Mouse (Mus musculus) G1E (cell line): Measurements from ENCODE around the gene Gm15130. TPM values are rescaled to one million over a fixed set of nuclear protein-coding genes. Genes with fewer than 3 reads are reported as not detected.

Experiments
- ATAC-seq: 2 replicates; pipeline ENCODE4 v1.8.0; 2016; ENCODE audit warnings: mild to moderate bottlenecking; ENCODE audit not compliant: insufficient number of reproducible peaks, poor library complexity, low FRiP score, severe bottlenecking; ENCODE audit errors: extremely low read depth
- DNase-seq: peaks from one replicate; pipeline ENCODE4 v3.0.0; 2012; ENCODE audit warnings: low spot score
- H3K27me3 ChIP-seq: 2 replicates; pipeline ENCODE4 v1.6.1; 2012; ENCODE audit warnings: mild to moderate bottlenecking, low read length, inconsistent platforms; ENCODE audit not compliant: insufficient read depth
- H3K36me3 ChIP-seq: replicated peaks from 2 replicates; pipeline ENCODE3; 2012; ENCODE audit warnings: mild to moderate bottlenecking, inconsistent platforms
- H3K4me1 ChIP-seq: 2 replicates; pipeline ENCODE4 v1.6.1; 2012; ENCODE audit warnings: low read depth, low read length, inconsistent platforms, mixed read lengths; ENCODE audit not compliant: insufficient read depth
- H3K4me3 ChIP-seq: 2 replicates; pipeline ENCODE4 v1.5.1; 2012; ENCODE audit warnings: low read depth, mild to moderate bottlenecking, inconsistent platforms, low read length, moderate library complexity, mixed read lengths
- H3K9me3 ChIP-seq: replicated peaks from 2 replicates; pipeline ENCODE4 v1.6.1; 2012; ENCODE audit warnings: inconsistent platforms
- CTCF ChIP-seq: IDR thresholded peaks from 2 replicates; pipeline ENCODE4 v1.5.1; 2012; ENCODE audit warnings: low read depth, low read length, inconsistent platforms, mixed read lengths
- GATA1 ChIP-seq: IDR thresholded peaks from 2 replicates; pipeline ENCODE4 v1.6.1; 2012; ENCODE audit warnings: borderline replicate concordance, low read length, inconsistent platforms, mixed read lengths
- GATA2 ChIP-seq: IDR thresholded peaks from 2 replicates; pipeline ENCODE4 v1.6.1; 2012; ENCODE audit warnings: low read depth, low read length, inconsistent platforms, borderline replicate concordance
- POLR2AphosphoS5 ChIP-seq: IDR thresholded peaks from 2 replicates; pipeline ENCODE4 v1.6.1; 2012; ENCODE audit warnings: low read depth, low read length, inconsistent platforms; ENCODE audit not compliant: insufficient replicate concordance
- TAL1 ChIP-seq: conservative IDR thresholded peaks from 2 replicates; pipeline ENCODE4 v1.6.1; 2012; ENCODE audit warnings: low read depth, low read length, inconsistent platforms, mixed read lengths
- polyA plus RNA-seq: library from polyadenylated mRNA; stranded (reverse); fragments of >175 nt; gene quantifications from 2 replicates; pipeline ENCODE4 v1.2.3, GENCODE M21; 2012
- total RNA-seq, 2 experiments: library from RNA; stranded (forward) in 1 of 2; stranded (reverse) in 1 of 2; fragments of 200-1000 nt in 1 of 2; fragments of >200 nt in 1 of 2; fragmentation: Nextera tagmentation in 1 of 2; gene quantifications; 2 replicates each; pipeline ENCODE4 v1.2.3; 2014 to 2017

Gm15130 gene
- total RNA-seq (2014; fragmentation: Nextera tagmentation): not detected in 2 replicates
- total RNA-seq (2017): not detected in 2 replicates
- polyA plus RNA-seq: not detected in 2 replicates

GRCm38 (mm10) chr2:111152836-111153235 is at the start of gene Gm15130:
TSS of gene Gm15130 (minus strand) at chr2:111152936.
- Histone ChIP-seq H3K4me1 (no peaks in the 10 kb centered on the region), H3K9me3 (no peaks in the 10 kb centered on the region), H3K4me3 (no peak within 1 kb of the TSS), H3K36me3 (no peaks in the 10 kb centered on the region), H3K27me3 (no peaks in the 10 kb centered on the region)
- TF ChIP-seq CTCF (no peak), GATA2 (no peak), TAL1 (no peak), GATA1 (no peak), POLR2AphosphoS5 (no peak)
- ATAC-seq (no peak), DNase-seq (no peak)

GRCm38 (mm10) chr2:111182068-111182467 is 29.3 kb upstream of the Gm15130 start:
- H3K27me3 ChIP-seq: no peaks in the 10 kb centered on the region
- H3K4me3 ChIP-seq: no peak overlapping the region
- H3K4me1 ChIP-seq: no peaks in the 10 kb centered on the region
- H3K36me3 ChIP-seq: no peaks in the 10 kb centered on the region
- peaks cover 3% of the 10 kb centered on the region for H3K9me3 ChIP-seq
- no peak for ATAC-seq
- no peak for DNase-seq
- TF ChIP-seq TAL1: no peak
- no peak for TF ChIP-seq CTCF
- no peak for TF ChIP-seq GATA1
- no peak for TF ChIP-seq GATA2
- no peak for TF ChIP-seq POLR2AphosphoS5

- H3K36me3 ChIP-seq: no peaks in the 10 kb centered on the region
- ATAC-seq: no peak
- no peaks in the 10 kb centered on the region for H3K4me1 ChIP-seq
- H3K4me3 ChIP-seq: no peak overlapping the region
- no peak for DNase-seq
- TF ChIP-seq POLR2AphosphoS5 (no peak), GATA2 (no peak), TAL1 (no peak)
- H3K27me3 ChIP-seq: no peaks in the 10 kb centered on the region
- no peaks in the 10 kb centered on the region for H3K9me3 ChIP-seq
Observed at GRCm38 (mm10) chr2:111135739-111136138, 17.0 kb downstream of the Gm15130 start.

DNA sequence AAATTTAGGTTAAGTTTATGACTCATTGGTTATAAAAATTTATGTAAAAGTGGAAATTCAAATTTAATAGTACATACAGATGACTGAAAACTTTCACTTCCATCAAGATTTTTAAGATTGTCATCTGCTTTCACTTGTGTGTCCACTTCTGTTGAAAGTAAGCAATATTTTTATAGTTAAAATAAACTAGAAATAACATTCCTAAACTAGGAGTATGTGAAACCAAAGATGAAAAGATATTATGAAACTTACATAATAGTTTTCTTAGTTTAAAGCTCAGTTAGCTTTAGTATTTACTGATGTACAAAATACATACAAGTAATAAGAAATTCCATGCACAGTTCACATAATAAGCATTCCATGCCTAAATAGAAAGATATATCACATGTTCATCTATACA is 46.9 kb downstream of the Gm15130 start, which contains the start of gene Gm13941:
Gene Gm13941 (minus strand): TSS at position 101 of the 400 bp plus-strand sequence.
- Histone ChIP-seq H3K9me3 (no peaks in the 10 kb centered on the region), H3K4me3 (no peak within 1 kb of the TSS), H3K36me3 (no peaks in the 10 kb centered on the region), H3K4me1 (no peaks in the 10 kb centered on the region), H3K27me3 (no peaks in the 10 kb centered on the region)
- TF ChIP-seq POLR2AphosphoS5: no peak
- no peak for TF ChIP-seq TAL1
- no peak for TF ChIP-seq CTCF
- TF ChIP-seq GATA2: no peak
- no peak for TF ChIP-seq GATA1
- DNase-seq (no peak), ATAC-seq (no peak)

Other genes starting within 250 kb of the Gm15130 start
- 3.7 and 4.3 TPM in 2 replicates for gene Ano3, start 202.0 kb downstream of the Gm15130 start, total RNA-seq (2014; fragmentation: Nextera tagmentation)
- 1.3 TPM in 2 replicates for gene Ano3, start 202.0 kb downstream of the Gm15130 start, total RNA-seq (2017)
- 0.01 and 0.02 TPM in 2 replicates for gene Ano3, start 202.0 kb downstream of the Gm15130 start, polyA plus RNA-seq
- gene Gm13941, start 47.0 kb downstream of the Gm15130 start, total RNA-seq (2014; fragmentation: Nextera tagmentation): not detected in 2 replicates
- gene Gm13941, start 47.0 kb downstream of the Gm15130 start, total RNA-seq (2017): not detected in 2 replicates
- gene Gm13941, start 47.0 kb downstream of the Gm15130 start, polyA plus RNA-seq: not detected in 2 replicates
- not detected in 2 replicates for gene 4930430A15Rik, start 76.7 kb upstream of the Gm15130 start, total RNA-seq (2014; fragmentation: Nextera tagmentation)
- gene 4930430A15Rik, start 76.7 kb upstream of the Gm15130 start, total RNA-seq (2017): 0.05 TPM in 1 of 2 replicates, not detected in the other
- not detected in 2 replicates for gene 4930430A15Rik, start 76.7 kb upstream of the Gm15130 start, polyA plus RNA-seq
- gene Olfr1275, start 82.3 kb upstream of the Gm15130 start, total RNA-seq (2014; fragmentation: Nextera tagmentation): not detected in 2 replicates
- 0.11 and 0.23 TPM in 2 replicates for gene Olfr1275, start 82.3 kb upstream of the Gm15130 start, total RNA-seq (2017)
- not detected in 2 replicates for gene Olfr1275, start 82.3 kb upstream of the Gm15130 start, polyA plus RNA-seq
- not detected in 2 replicates for gene Olfr1276, start 101.6 kb upstream of the Gm15130 start, total RNA-seq (2014; fragmentation: Nextera tagmentation)
- under 0.01 and 0.11 TPM in 2 replicates for gene Olfr1276, start 101.6 kb upstream of the Gm15130 start, total RNA-seq (2017)
- gene Olfr1276, start 101.6 kb upstream of the Gm15130 start, polyA plus RNA-seq: not detected in 2 replicates
- gene Olfr1277, start 121.2 kb upstream of the Gm15130 start, total RNA-seq (2014; fragmentation: Nextera tagmentation): not detected in 2 replicates
- gene Olfr1277, start 121.2 kb upstream of the Gm15130 start, total RNA-seq (2017): under 0.01 and 0.16 TPM in 2 replicates
- gene Olfr1277, start 121.2 kb upstream of the Gm15130 start, polyA plus RNA-seq: not detected in 2 replicates
- gene Olfr1278, start 137.2 kb upstream of the Gm15130 start, total RNA-seq (2014; fragmentation: Nextera tagmentation): not detected in 2 replicates
- gene Olfr1278, start 137.2 kb upstream of the Gm15130 start, total RNA-seq (2017): under 0.01 and 0.22 TPM in 2 replicates
- not detected in 2 replicates for gene Olfr1278, start 137.2 kb upstream of the Gm15130 start, polyA plus RNA-seq
- gene Olfr1279, start 147.7 kb upstream of the Gm15130 start, total RNA-seq (2014; fragmentation: Nextera tagmentation): not detected in 2 replicates
- gene Olfr1279, start 147.7 kb upstream of the Gm15130 start, total RNA-seq (2017): 0.16 TPM in 1 of 2 replicates, not detected in the other
- not detected in 2 replicates for gene Olfr1279, start 147.7 kb upstream of the Gm15130 start, polyA plus RNA-seq
- not detected in 2 replicates for gene Olfr1280, start 161.1 kb upstream of the Gm15130 start, total RNA-seq (2014; fragmentation: Nextera tagmentation)
- gene Olfr1280, start 161.1 kb upstream of the Gm15130 start, total RNA-seq (2017): 0.12 and 0.22 TPM in 2 replicates
- gene Olfr1280, start 161.1 kb upstream of the Gm15130 start, polyA plus RNA-seq: not detected in 2 replicates
- not detected in 2 replicates for gene Olfr1281, start 173.6 kb upstream of the Gm15130 start, total RNA-seq (2014; fragmentation: Nextera tagmentation)
- 0.05 and 0.23 TPM in 2 replicates for gene Olfr1281, start 173.6 kb upstream of the Gm15130 start, total RNA-seq (2017)
- not detected in 2 replicates for gene Olfr1281, start 173.6 kb upstream of the Gm15130 start, polyA plus RNA-seq
- gene Olfr1282, start 183.1 kb upstream of the Gm15130 start, total RNA-seq (2014; fragmentation: Nextera tagmentation): not detected in 2 replicates
- gene Olfr1282, start 183.1 kb upstream of the Gm15130 start, total RNA-seq (2017): 0.12 TPM in 1 of 2 replicates, not detected in the other
- not detected in 2 replicates for gene Olfr1282, start 183.1 kb upstream of the Gm15130 start, polyA plus RNA-seq
- gene Olfr1283, start 213.9 kb upstream of the Gm15130 start, total RNA-seq (2014; fragmentation: Nextera tagmentation): not detected in 2 replicates
- 0.11 and 0.17 TPM in 2 replicates for gene Olfr1283, start 213.9 kb upstream of the Gm15130 start, total RNA-seq (2017)
- gene Olfr1283, start 213.9 kb upstream of the Gm15130 start, polyA plus RNA-seq: not detected in 2 replicates
- not detected in 2 replicates for gene Olfr1284, start 222.6 kb upstream of the Gm15130 start, total RNA-seq (2014; fragmentation: Nextera tagmentation)
- gene Olfr1284, start 222.6 kb upstream of the Gm15130 start, total RNA-seq (2017): not detected in 2 replicates
- gene Olfr1284, start 222.6 kb upstream of the Gm15130 start, polyA plus RNA-seq: not detected in 2 replicates